Mouse (Mus musculus) monocyte, adult 5-6 weeks (primary cell): ENCODE measurements around the gene Bcar3. TPM values are rescaled to one million over a fixed set of nuclear protein-coding genes. Genes with fewer than 3 reads are reported as not detected.

Experiments
- ATAC-seq: fragments of 153-309, 156-312 bp; replicated peaks from 2 replicates; pipeline ENCODE4 v1.8.0; 2017; ENCODE audit warnings: mild to moderate bottlenecking; ENCODE audit not compliant: low TSS enrichment, insufficient number of reproducible peaks, severe bottlenecking, poor library complexity, low FRiP score
- total RNA-seq: library from RNA; stranded (forward); fragments of 200-1000, 200-491, 200-594 nt; gene quantifications from 3 replicates; pipeline ENCODE4 v1.2.3, GENCODE M21; 2017

Gene Bcar3
- total RNA-seq, 1 experiment from 2014 or later = 13.0 TPM

DNA sequence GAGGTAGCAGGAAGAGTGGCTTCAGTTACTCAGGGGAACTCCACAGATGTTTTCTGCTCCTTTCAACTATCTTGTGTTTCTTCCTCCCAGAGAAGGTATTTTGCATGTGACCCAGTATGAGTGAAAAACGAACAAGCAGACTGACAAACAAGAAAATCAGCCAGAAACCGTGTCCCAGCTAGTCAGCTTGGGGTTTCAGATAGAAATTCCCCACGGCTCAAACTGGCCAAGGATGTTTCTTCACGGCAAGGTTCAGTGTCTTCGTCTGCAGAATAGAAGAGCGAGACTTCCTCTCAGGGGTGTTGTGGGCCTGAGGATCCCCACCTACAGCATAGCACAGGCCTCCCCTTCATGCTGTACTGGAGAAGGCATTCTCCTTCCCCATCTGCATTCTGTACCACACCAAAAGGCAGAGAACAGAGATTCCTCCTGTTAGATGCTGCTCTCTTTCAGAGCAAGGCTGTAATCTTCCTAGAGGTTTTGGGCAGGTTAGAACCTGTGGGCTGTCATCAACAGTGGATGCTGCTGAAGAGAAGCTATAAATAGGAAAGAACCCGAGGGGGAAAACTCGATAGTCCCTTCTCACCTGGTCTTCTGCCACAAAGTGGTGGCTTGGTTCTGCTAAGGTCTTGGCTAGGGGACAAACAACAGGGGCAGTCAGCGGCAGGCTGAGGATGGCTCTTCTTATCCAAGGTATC lies 110.1 kb downstream of the Bcar3 start:
- no peak for ATAC-seq

DNA sequence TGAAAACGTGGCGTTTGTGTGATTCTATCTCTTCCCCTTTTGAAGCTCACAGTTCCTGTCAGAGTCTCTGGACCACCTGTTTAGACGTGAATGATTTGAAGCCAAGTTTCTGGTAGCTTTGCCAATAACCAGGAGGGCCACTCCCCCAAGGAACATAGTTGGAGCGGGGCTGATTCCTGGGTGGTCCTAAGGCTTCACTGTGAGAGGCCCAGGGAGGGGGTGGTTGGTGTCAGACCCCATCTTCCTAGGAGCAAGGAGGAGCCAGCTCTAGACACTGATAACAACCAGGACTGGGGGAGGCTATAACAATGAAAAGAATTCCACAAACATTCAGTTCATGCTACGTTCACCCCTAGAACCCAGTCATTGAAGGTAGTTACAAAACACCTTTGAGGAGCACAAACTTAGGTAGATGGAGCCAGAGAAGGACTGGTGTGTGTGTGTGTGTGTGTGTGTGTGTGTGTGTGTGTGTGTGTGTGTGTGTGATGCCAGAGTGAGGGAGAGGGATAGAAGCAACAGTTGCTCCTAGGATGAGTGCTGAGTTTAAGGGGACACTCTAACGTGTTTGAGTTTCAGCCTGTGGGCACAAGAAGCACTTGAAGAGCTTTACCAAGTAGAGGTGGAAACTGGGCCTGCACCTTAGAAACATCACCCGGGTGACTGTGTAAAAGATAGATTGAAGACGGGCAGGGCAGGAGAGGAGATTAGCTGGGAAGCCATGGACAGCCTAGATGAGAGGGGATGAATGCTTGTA lies 111.4 kb downstream of the Bcar3 start:
- ATAC-seq = no peak

DNA sequence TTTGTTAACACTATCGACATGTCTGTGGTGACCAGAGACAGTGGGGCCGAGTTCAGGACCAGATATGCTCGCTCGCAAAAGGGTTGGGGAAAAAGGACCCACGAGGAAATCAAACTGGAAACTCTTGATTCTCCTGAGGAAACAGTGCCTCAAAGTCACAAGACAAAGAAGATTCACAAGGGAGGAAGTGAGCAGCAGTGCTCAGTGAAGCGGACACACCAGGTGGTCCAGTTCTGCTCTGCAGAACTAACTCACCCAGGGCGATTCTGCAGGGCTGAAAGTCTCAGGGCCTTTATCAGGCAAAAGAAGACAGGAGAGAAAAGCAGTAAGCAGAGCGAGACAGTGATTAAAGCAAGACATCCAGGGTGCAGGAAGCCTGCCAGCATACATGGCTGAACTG lies 112.5 kb downstream of the Bcar3 start:
- ATAC-seq = no peak

DNA sequence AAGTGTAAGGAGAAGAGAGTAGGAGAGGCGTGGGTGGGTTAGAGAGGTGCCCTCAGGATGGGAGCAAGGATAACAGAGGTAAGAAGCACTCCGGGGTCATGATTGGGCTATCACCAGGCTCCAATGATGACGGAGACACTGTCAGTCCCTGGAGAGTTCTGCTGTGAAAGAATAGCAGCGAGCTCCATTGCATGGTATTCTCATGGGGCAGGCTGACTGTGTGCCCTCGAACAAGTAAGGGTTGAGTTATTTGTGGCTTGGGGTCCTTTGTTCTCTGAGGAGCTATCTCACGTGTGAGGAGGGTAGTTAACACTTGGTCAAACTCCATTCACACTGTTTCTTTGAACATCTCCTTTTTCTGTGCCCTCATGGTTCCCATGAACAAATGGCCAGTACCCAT lies 113.8 kb downstream of the Bcar3 start:
- no peak for ATAC-seq

DNA sequence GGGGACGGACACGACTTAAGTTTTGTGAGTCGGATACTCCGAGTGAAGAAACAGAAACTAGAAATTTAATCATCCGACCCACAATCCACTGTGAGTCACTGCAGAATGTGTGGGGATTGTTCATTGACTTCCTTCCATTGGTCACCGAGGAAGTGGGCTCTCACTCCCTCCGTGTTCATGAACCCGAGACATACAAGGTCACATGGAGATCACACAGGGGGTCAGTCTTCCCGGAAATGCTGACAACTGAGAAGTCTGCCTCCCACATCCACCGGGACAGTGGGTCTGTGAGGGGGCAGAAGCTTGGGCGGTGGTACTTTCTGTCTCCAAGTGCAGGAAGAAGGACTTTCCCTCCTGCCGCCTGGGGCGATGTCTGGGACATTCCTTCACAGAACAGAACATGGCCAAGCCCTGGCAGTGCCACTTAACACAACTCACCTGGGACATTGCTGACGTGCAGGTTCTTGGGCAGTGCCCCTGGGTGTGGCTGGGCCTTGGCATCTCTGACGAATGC lies 114.9 kb downstream of the Bcar3 start:
- ATAC-seq = no peak

DNA sequence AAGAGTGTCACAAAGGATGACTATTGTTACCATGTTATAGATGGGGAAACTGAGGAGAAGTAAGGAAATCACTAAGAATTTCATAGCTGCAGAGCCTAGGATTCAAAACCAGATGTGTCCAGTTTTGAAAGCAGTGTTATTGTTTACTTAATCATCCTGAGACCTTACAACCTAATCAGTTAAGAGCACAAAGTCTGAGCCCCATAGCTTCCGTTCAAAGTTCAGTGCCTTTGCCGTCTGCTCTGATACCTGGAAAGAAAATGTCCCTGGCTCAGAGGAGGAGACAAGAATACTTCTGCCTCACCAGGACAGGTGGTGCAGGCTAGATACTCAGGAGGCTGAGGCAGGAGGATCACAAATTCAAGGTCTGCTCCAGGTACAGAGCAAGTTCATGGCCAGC lies 117.7 kb downstream of the Bcar3 start:
- no peak for ATAC-seq

DNA sequence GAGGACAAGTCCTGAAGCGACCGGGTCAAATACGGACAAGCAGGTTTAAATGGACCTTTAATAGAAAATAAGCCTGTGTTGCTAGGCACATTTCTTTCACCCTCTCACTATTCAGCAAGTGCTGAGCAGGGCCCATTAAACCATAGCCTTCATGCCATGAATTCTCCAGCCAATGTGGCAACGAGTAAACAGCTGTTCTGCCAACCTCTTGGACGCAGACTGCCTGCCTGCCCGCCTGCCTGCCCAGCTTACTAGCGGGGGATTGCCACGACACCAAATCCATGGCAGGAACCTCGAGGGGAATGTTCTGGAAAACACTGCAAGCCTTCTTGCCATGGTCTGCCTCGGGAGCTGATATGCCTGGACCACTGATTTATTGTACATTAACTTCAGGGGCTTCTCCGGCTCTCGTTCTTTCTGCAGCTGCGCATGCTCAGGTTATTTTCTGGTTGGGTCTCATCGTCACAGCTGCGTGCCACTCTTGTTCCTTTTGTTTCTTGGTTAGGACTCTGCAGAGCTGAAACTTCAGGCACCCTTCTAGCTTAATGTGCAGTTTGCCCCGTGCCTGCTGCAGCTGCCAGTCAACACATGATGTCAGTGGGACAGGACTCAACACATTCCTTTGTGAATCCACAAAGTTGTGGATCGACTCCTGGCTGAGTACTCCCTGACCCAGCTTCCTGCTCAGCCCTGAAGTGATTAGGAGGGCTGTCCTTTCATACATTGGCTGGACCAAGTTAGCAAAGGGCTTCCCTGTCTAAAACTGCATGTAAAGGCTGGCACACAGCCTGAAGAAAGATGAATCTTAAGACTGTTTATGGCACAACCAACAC lies 120.0 kb downstream of the Bcar3 start:
- no peak for ATAC-seq

DNA sequence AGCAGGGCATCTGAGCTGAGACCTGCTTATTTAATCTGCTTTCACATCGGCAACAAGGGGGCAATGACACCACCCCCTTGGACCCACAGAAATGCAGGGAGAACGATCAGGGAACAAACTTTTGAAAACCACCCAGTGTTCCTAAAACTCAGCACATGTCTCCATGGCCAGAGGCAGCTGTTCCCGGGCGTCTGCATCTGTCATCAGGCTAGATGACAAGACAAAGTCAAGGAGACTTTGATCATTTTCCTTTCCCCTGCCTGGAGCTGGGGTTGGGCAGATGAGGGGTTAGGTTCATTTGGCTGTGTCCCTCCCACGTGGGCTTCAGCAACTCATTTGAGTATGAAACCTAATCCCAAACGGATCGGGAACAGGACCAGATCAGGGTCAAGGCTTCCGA lies 120.9 kb downstream of the Bcar3 start:
- no peak for ATAC-seq

DNA sequence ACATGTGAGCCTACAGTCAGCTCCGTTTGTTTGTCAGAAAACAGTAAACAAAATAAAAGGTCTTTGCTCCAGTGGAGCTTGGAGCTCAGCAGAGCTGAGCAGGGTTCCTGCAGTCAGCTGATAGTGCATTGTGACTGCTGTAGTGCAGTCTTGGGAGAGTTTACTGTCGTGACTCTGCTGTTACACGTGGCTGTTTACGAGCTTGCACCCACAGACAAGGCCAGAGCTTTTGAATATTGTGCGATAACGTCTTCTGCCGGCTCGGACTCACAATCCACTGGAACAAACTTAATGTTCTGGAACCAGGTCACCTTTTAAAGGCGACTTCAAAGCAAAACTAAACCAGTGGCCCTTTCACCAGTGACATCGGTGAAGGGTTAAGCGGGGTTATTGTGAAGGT lies 123.5 kb downstream of the Bcar3 start:
- ATAC-seq = no peak

DNA sequence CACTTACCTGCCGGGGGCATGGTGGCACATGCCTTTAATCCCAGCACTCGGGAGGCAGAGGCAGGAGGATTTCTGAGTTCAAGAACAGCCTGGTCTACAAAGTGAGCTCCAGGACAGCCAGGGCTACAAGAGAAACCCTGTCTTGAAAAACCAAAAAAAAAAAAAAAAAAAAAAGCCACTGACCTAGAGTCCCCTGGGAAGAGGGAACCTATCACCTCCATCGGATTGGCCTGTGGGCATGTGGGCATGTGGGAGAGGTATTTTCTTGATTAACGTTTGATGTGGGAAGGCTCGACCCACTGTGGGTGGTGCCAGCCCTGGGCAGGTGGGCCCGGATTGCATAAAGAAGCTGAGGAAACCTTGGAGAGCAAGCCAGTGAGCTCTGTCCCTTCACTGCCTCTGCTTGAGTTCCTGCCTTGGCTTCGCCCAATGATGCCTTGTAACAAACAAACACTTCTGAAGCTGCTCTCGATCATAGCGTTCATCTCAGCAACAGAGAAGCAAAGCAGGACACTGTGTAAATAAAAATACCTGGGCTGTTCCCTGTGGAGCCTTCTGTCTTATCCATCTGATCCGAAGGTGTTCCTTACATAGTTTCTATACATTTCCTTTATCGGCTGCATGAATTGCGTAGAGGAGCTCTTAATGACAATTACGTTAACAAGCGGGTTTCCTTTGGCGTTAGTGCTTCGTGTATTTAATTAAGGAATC lies 124.8 kb downstream of the Bcar3 start:
- no peak for ATAC-seq

DNA sequence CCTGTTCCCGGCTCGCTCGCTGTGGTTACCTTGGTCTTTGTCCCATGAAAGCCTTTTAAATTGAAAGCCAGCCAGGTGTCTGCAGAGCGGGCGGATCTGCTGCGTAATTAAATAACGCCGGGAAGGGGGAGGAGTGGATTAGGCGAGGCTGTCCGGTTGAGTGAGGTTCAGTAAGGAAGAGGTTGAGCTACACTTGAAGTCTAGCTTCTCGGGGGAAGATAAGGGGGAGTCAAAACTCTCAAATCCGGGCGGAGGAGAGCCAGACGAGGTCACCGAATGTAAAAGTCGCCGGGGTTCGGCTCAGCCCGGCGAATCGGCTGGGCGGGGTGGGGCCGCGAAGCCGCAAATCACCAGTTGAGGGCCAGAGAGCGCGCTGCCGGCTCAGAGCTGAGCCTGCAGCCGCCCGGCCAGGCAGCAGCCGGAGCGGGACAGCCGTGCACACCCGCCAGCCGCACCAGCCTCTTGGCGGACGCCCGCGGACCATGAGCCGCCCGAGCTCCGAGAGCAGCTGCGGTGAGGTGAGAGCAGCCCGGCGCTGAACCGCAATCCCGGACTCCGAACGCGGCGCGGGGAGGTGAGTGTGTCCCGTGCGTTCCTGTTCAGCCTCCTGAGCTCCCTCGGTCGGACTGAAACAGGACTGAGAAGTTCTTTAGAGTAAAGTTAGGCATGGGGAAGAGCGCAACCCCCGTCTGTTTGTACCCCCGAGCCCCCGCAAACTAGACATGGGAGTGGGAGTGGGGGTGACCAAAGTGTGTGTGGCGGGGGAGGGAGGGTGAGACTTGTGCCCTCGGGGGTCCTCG lies 125.9 kb downstream of the Bcar3 start:
- peak; percentile 45 for ATAC-seq

DNA sequence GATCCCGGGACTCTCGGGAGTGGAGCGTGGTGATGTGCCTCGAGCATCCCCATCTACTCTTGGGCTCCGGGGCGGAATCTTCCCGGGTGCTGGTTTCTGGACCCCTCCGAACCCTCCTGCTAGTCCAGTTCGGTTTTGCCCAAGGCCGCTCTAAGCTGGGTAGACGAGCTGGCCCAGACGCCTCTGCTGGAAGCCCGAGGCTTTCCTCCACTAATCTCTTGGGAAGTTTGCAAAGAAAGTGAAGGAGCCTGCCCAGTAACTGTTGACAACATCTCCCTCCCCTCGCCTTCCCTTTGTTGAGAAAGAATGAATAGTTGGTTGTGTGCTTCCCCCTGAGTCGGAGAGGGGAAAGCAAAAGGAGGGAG lies 126.5 kb downstream of the Bcar3 start:
- no peak for ATAC-seq

DNA sequence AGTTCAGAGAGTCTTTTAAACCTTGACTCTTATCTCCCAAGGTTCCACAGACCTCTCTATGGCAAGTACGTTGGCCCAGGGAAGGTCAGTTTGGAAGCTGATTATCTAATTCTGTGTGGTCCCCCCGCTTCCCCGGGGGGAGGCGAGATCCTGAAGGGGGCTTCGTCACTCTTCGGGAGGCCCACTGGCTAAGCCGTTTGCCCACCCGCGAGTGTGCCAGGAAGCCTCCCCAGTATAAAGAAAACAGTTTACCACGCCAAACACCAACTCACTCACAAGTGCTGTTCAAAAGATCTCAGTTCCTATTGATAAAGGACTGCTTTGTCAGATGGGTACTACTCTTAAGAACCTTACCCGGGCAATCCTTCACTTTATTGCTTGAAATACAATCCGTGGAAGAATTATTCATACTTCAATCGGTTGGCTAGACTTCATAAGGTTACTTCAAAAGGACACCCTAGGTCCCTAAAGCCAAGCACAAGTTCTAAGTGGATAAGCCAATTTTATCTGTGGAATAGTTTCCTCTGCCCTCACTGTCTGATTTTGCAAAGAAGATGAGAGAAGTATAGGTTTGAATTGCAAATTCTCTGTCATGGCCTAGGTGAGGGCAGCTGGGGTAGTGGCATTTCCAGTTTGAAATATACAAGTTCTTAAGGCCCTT lies 127.2 kb downstream of the Bcar3 start:
- ATAC-seq = no peak

DNA sequence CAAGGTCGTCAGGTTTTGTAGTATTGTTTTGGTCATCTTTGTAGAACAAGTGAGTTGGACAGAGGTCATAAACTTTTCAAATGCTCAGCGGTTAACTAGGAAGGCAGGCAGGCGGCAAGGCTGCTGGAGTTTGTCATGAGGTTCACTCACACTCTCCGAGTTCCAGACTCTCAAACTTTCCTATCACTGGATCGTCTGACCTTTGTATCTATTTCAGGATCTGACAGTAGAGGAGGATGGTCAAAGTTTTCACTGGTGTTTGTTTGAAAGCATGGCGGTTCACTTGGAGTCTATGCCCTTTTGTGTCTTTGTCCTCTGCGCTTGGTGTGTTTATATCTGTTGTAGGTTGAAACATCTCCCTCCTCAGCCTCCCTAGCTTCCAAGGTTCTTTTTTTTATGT lies 127.9 kb downstream of the Bcar3 start:
- ATAC-seq = no peak

DNA sequence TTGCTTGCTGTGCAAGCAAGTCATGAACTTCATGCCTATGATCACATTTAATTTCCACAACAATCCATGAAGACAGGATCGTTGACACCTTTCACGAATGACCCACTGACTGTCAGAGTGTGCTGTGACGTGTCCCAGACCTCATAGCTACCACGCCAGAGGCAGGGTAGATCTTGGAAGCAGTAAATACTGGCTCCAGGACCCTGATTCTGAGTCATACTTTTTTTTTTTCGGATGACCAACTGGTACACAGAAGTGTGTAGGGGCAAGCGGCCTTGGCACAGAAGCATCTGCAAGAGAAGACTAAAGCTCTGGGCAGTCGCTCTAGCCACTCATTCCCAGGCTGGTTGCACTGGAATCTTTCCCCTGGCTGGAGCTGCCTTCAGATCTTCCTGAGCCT lies 128.3 kb downstream of the Bcar3 start:
- ATAC-seq = no peak

DNA sequence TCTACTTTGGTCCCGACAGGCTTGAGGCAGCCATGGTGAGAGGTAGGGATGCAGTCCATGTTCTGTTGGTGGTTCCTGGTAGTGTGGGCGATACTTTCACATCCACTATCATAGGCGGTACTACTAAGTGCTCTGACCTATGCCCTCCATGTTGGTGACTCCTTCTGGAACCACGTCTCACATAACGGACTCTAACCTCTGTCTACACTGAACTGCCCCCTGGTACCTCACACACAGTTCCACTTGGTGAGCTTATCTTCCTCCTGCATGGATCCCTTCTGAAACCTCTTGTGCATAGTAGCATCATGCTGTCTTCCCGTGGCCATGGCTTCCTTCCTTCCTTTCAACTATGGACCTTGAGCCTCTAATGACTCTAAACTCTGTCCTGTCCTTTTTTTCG lies 129.7 kb downstream of the Bcar3 start:
- no peak for ATAC-seq

DNA sequence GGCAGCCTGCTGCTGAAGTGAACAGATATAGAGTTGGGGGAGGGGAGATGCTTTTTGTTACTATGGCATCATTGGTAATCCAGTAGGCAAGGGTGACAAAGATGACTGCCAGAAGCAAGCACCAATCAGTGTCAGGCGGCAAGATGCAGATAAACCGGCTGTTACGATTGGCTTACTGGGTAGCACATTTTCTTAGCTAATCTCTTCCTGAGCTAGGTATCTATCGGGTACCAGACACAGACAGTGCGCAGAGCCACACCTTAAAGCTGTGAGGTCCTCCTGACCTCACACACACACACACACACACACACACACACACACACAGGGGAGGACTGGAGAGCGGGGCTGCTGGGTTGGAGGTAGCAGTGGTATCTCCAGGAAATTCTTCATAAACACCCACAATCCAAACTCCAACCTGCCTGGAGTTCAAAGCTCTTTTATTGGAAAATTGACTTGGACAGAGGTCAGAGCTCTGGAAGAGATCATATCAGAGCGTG lies 134.4 kb downstream of the Bcar3 start:
- ATAC-seq = no peak
